Mouse (Mus musculus) lung, embryonic 15.5 days (tissue): Measurements from ENCODE around the gene Scube3. TPM values are rescaled to one million over a fixed set of nuclear protein-coding genes. Genes with fewer than 3 reads are reported as not detected.

Experiments
- ATAC-seq: fragments of 200-750 bp; cut with Nextera tagmentation; 2 replicates; pipeline ENCODE4 v1.8.0; 2017; ENCODE audit warnings: moderate number of reproducible peaks, borderline replicate concordance; ENCODE audit not compliant: low FRiP score, low TSS enrichment; ENCODE audit errors: extremely low read depth
- H3K27ac ChIP-seq: fragments of 300-500 bp; sonication (generic); 2 replicates; pipeline ENCODE4 v1.5.1; 2015; ENCODE audit warnings: moderate library complexity, mild to moderate bottlenecking, inconsistent platforms
- H3K27me3 ChIP-seq: fragments of 300-500 bp; sonication (generic); 2 replicates; pipeline ENCODE4 v1.6.1; 2015; ENCODE audit warnings: inconsistent platforms
- H3K36me3 ChIP-seq: fragments of 300-500 bp; sonication (generic); 2 replicates; pipeline ENCODE4 v1.6.1; 2015; ENCODE audit warnings: inconsistent platforms
- H3K4me1 ChIP-seq: fragments of 300-500 bp; sonication (generic); 2 replicates; pipeline ENCODE4 v1.6.1; 2015; ENCODE audit warnings: inconsistent platforms
- H3K4me2 ChIP-seq: fragments of 300-500 bp; sonication (generic); 2 replicates; pipeline ENCODE4 v1.6.1; 2015; ENCODE audit warnings: inconsistent platforms, mild to moderate bottlenecking, moderate library complexity
- H3K4me3 ChIP-seq: fragments of 300-500 bp; sonication (generic); 2 replicates; pipeline ENCODE4 v1.5.1; 2015; ENCODE audit warnings: mild to moderate bottlenecking, inconsistent platforms
- H3K9ac ChIP-seq: fragments of 300-500 bp; sonication (generic); 2 replicates; pipeline ENCODE4 v1.6.1; 2015; ENCODE audit warnings: inconsistent platforms
- H3K9me3 ChIP-seq: fragments of 300-500 bp; sonication (generic); 2 replicates; pipeline ENCODE4 v1.6.1; 2016; ENCODE audit warnings: inconsistent platforms
- WGBS: fragments of 180-500 bp; shearing (Covaris S2); methylation state at CpG from one replicate; pipeline ENCODE4 v1.1.7; 2015; 5-methylcytosine and 5-hydroxymethylcytosine counted together
- polyA plus RNA-seq: library from polyadenylated mRNA; unstranded; fragments of >200 nt; fragmentation: Nextera tagmentation; extraction: Ambion mirVana; gene quantifications from 2 replicates; pipeline ENCODE4 v1.2.1, GENCODE M21; 2015

Scube3 gene
- polyA plus RNA-seq, 1 experiment from 2014 or later = 1.7 TPM

GRCm38 (mm10) chr17:28153095-28153494 lies 11.2 kb downstream of the Scube3 start:
- no peak overlapping the region for H3K4me3 ChIP-seq
- no peak overlapping the region for H3K4me2 ChIP-seq
- H3K27ac ChIP-seq = no peak overlapping the region
- 69% methylated on average over 6 of the region's 6 CpGs for WGBS
- H3K36me3 ChIP-seq = no peaks in the 10 kb centered on the region
- H3K9ac ChIP-seq = no peak overlapping the region
- H3K9me3 ChIP-seq = no peaks in the 10 kb centered on the region
- H3K27me3 ChIP-seq = no peaks in the 10 kb centered on the region
- 0 out of 2 replicates have a peak, but pooled peaks cover 8% of the 10 kb centered on the region for H3K4me1 ChIP-seq
- ATAC-seq = no peak

GRCm38 (mm10) chr17:28154970-28155369 lies 13.0 kb downstream of the Scube3 start:
- Histone ChIP-seq H3K4me1 (no peaks in the 10 kb centered on the region), H3K4me3 (no peak overlapping the region), H3K4me2 (no peak overlapping the region), H3K9ac (no peak overlapping the region), H3K27me3 (0 out of 2 replicates have a peak, but pooled peaks cover 7% of the 10 kb centered on the region), H3K9me3 (no peaks in the 10 kb centered on the region), H3K27ac (no peak overlapping the region), H3K36me3 (no peaks in the 10 kb centered on the region)
- ATAC-seq = no peak
- 78% methylated on average over 8 of the region's 8 CpGs for WGBS

- H3K4me2 ChIP-seq = no peak overlapping the region
- H3K27me3 ChIP-seq = peaks cover 24% of the 10 kb centered on the region
- ATAC-seq = no peak
- no peaks in the 10 kb centered on the region for H3K4me1 ChIP-seq
- no peaks in the 10 kb centered on the region for H3K9me3 ChIP-seq
- WGBS = 28% methylated on average over 10 of the region's 10 CpGs
- no peaks in the 10 kb centered on the region for H3K36me3 ChIP-seq
- H3K4me3 ChIP-seq = no peak overlapping the region
- no peak overlapping the region for H3K27ac ChIP-seq
- no peak overlapping the region for H3K9ac ChIP-seq
Measured at GRCm38 (mm10) chr17:28160361-28160760, 18.4 kb downstream of the Scube3 start.

GRCm38 (mm10) chr17:28161310-28161881 lies 19.5 kb downstream of the Scube3 start:
- Histone ChIP-seq H3K4me2 (no peak overlapping the region), H3K9me3 (no peaks in the 10 kb centered on the region), H3K9ac (no peak overlapping the region), H3K36me3 (no peaks in the 10 kb centered on the region), H3K27ac (no peak overlapping the region), H3K27me3 (peaks cover 24% of the 10 kb centered on the region), H3K4me1 (no peaks in the 10 kb centered on the region), H3K4me3 (no peak overlapping the region)
- peak; percentile 15; the same call in 1 of the 2 replicates for ATAC-seq
- WGBS = 22% methylated on average over 11 of the region's 11 CpGs

- no peak overlapping the region for H3K4me2 ChIP-seq
- H3K27ac ChIP-seq = no peak overlapping the region
- no peak overlapping the region for H3K4me3 ChIP-seq
- no peaks in the 10 kb centered on the region for H3K4me1 ChIP-seq
- no peak for ATAC-seq
- H3K9me3 ChIP-seq = no peaks in the 10 kb centered on the region
- no peak overlapping the region for H3K9ac ChIP-seq
- WGBS = 8% methylated on average over 6 of the region's 6 CpGs
- no peaks in the 10 kb centered on the region for H3K36me3 ChIP-seq
- H3K27me3 ChIP-seq = peaks cover 24% of the 10 kb centered on the region
Measured at GRCm38 (mm10) chr17:28163666-28164065, 21.7 kb downstream of the Scube3 start.

- Histone ChIP-seq H3K4me2 (no peak overlapping the region), H3K36me3 (no peaks in the 10 kb centered on the region), H3K9ac (no peak overlapping the region), H3K27ac (no peak overlapping the region), H3K4me1 (peaks cover 29% of the 10 kb centered on the region), H3K9me3 (no peaks in the 10 kb centered on the region), H3K27me3 (no peaks in the 10 kb centered on the region), H3K4me3 (no peak overlapping the region)
- WGBS = 78% methylated on average over 6 of the region's 6 CpGs
- no peak for ATAC-seq
Measured at GRCm38 (mm10) chr17:28170460-28171305, 28.7 kb downstream of the Scube3 start.

- H3K27me3 ChIP-seq = no peaks in the 10 kb centered on the region
- H3K4me3 ChIP-seq = no peak overlapping the region
- no peak overlapping the region for H3K27ac ChIP-seq
- 28% methylated on average over 9 of the region's 9 CpGs for WGBS
- no peaks in the 10 kb centered on the region for H3K9me3 ChIP-seq
- no peak for ATAC-seq
- H3K9ac ChIP-seq = 0 out of 2 replicates have a peak overlapping the region, but pooled peaks have one; percentile 9
- no peaks in the 10 kb centered on the region for H3K36me3 ChIP-seq
- peak overlapping the region; percentile 2; the same call in 1 of the 2 replicates for H3K4me2 ChIP-seq
- peaks cover 39% of the 10 kb centered on the region for H3K4me1 ChIP-seq
Measured at GRCm38 (mm10) chr17:28172690-28173089, 30.7 kb downstream of the Scube3 start.

GRCm38 (mm10) chr17:28176775-28177539 lies 35.0 kb downstream of the Scube3 start, which contains the start of gene Zfp523:
TSS of gene Zfp523 (plus strand) at chr17:28177129.
- Histone ChIP-seq H3K27ac (peak within 1 kb of the TSS; percentile 93), H3K4me3 (peak within 1 kb of the TSS; percentile 93), H3K27me3 (no peaks in the 10 kb centered on the region), H3K4me2 (peak within 1 kb of the TSS; percentile 91), H3K4me1 (peaks cover 70% of the 10 kb centered on the region), H3K9me3 (no peaks in the 10 kb centered on the region), H3K9ac (peak within 1 kb of the TSS; percentile 94), H3K36me3 (no peaks in the 10 kb centered on the region)
- WGBS = under 1% methylated on average over 73 of the region's 82 CpGs
- peak; percentile 86 for ATAC-seq

- Histone ChIP-seq H3K9ac (peak overlapping the region; percentile 94), H3K4me2 (peak overlapping the region; percentile 91), H3K36me3 (no peaks in the 10 kb centered on the region), H3K4me3 (peak overlapping the region; percentile 93), H3K27ac (peak overlapping the region; percentile 93), H3K27me3 (no peaks in the 10 kb centered on the region), H3K4me1 (peaks cover 65% of the 10 kb centered on the region), H3K9me3 (no peaks in the 10 kb centered on the region)
- WGBS = 6% methylated on average over 12 of the region's 22 CpGs
- peak; percentile 75 for ATAC-seq
Measured at GRCm38 (mm10) chr17:28177540-28178046, 35.7 kb downstream of the Scube3 start.

- ATAC-seq = no peak
- Histone ChIP-seq H3K4me1 (peaks cover 59% of the 10 kb centered on the region), H3K36me3 (no peaks in the 10 kb centered on the region), H3K27ac (0 out of 2 replicates have a peak overlapping the region, but pooled peaks have one; percentile 3), H3K4me2 (no peak overlapping the region), H3K4me3 (no peak overlapping the region), H3K27me3 (no peaks in the 10 kb centered on the region), H3K9ac (no peak overlapping the region), H3K9me3 (no peaks in the 10 kb centered on the region)
- 44% methylated on average over 4 of the region's 4 CpGs for WGBS
Measured at GRCm38 (mm10) chr17:28180331-28180730, 38.4 kb downstream of the Scube3 start.

- no peak for ATAC-seq
- Histone ChIP-seq H3K27me3 (no peaks in the 10 kb centered on the region), H3K4me3 (no peak overlapping the region), H3K36me3 (no peaks in the 10 kb centered on the region), H3K4me2 (no peak overlapping the region), H3K4me1 (peaks cover 59% of the 10 kb centered on the region), H3K27ac (no peak overlapping the region), H3K9me3 (no peaks in the 10 kb centered on the region), H3K9ac (no peak overlapping the region)
- 63% methylated on average over 15 of the region's 15 CpGs for WGBS
Measured at GRCm38 (mm10) chr17:28180783-28181544, 39.0 kb downstream of the Scube3 start.
